Mouse (Mus musculus): Measurements from ENCODE around the gene Ndst2. TPM values are rescaled to one million over a fixed set of nuclear protein-coding genes. Genes with fewer than 3 reads are reported as not detected.

Gene Ndst2
- polyA plus RNA-seq, 2 experiments: 13.2 to 22.8 TPM

DNA sequence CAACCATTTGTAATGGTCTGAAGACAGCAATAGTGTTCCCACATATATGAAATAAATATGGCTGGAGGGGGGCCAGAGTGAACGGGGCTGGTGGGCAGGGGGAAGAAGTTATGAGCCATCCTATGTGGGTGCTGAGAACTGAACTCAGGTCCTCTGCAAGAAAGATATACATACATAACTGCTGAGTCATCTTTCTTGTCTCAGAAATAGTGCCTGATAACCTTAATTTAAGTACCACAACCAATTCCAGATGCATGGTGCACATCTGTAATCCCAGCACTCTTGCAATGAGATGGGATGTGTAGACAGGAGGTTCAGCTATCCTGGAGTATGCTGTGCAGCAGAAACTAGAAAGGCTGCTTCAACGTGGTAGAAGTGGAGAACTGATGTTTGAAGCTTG, 52.6 kb downstream of the Ndst2 start:
- Histone ChIP-seq H3K36me3 (replicated peaks; ENCODE audit: control insufficient read depth, insufficient read depth, low read depth) (peaks cover 95% of the 10 kb centered on the region), H3K4me2 (ENCODE audit: low read depth) (no peak overlapping the region), H3K27ac (no peak overlapping the region), H3K4me1 (replicated peaks; ENCODE audit: control insufficient read depth in 2 of 2, insufficient read depth in 2 of 2, low read length in 1 of 2) (0 out of 4 replicates have a peak, but pooled peaks cover 0 to 2% of the 10 kb centered on the region in 2 experiments), H3K9me3 (ENCODE audit: control insufficient read depth, low read length) (no peaks in the 10 kb centered on the region), H3K9ac (replicated peaks) (no peak overlapping the region), H3K4me3 (ENCODE audit: insufficient read depth in 1 of 2, low read depth in 2 of 2, low read length in 2 of 2) (no peak overlapping the region), H3K27me3 (ENCODE audit: control insufficient read depth, insufficient read depth, low read length) (no peaks in the 10 kb centered on the region)
- no peak for ATAC-seq (ENCODE audit: insufficient read depth)
- no peak for DNase-seq (ENCODE audit: low read depth in 3 of 3, low spot score in 3 of 3)
- TF ChIP-seq CTCF (IDR thresholded peaks at IDR 0.05; ENCODE audit: low read depth) (no peak), EP300 (IDR thresholded peaks at IDR 0.05; ENCODE audit: low read depth) (no peak)
- WGBS (ENCODE audit: insufficient replicate concordance): 79% methylated on average over 2 of the region's 2 CpGs

GRCm38 (mm10) chr14:20677906-20678305, 56.5 kb downstream of the Ndst2 start:
- WGBS (ENCODE audit: insufficient replicate concordance): 76% methylated on average over 4 of the region's 4 CpGs
- no peak overlapping the region for H3K4me3 ChIP-seq (ENCODE audit: insufficient read depth in 1 of 2, low read depth in 2 of 2, low read length in 2 of 2)

DNA sequence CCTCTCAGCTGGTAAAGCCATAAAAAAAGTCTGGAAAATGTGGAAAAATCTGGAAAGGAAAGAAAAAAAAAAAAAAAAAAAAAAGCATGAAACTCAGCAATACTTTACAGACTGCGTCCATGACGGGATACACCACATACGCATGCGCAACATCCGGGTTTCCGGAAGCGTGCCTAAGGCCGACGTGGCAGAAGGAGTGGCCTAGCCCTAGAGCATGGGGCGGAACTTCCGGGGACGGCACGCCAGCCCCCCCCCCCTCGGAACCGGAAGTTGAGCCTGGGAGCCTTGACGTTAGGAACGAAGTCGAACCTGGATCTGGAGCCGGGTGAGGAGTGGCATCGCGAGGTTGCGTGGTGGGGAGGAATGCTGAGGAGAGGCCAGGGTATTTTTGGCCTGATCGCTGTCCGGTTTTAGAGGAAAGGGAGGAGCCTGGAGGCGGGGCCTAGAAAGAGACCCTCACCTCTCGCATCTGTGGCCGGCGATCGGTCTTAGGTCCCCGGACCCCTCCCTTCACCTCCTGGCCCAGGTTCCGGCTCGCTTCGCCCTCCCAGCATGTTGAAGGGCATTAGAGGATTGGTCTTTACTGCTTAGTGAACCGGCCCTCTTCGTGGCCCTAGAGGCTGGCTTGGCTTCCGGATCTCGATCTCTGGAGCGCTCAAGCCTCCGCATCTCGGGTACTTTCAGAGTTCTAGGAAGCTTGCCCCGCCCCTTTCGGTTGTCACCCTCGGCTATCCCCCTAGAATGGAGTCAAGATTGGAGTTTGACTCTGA, 60.1 kb downstream of the Ndst2 start, which contains the start of gene Sec24c:
Gene Sec24c (plus strand): TSS at position 245 of the 770 bp plus-strand sequence.
- H3K4me1 ChIP-seq (replicated peaks; ENCODE audit: control insufficient read depth in 2 of 2, insufficient read depth in 2 of 2, low read length in 1 of 2): peaks cover 8 to 9% of the 10 kb centered on the region in 2 experiments; a peak in 3 of 4 replicates
- peak within 1 kb of the TSS; percentile 59 for H3K27ac ChIP-seq
- H3K9me3 ChIP-seq (ENCODE audit: control insufficient read depth, low read length): no peaks in the 10 kb centered on the region
- ATAC-seq (ENCODE audit: insufficient read depth) (peak; percentile 95), DNase-seq (ENCODE audit: low read depth in 3 of 3, low spot score in 3 of 3) (peak; percentile 98)
- no peaks in the 10 kb centered on the region for H3K27me3 ChIP-seq (ENCODE audit: control insufficient read depth, insufficient read depth, low read length)
- TF ChIP-seq CTCF (IDR thresholded peaks at IDR 0.05; ENCODE audit: low read depth) (no peak), EP300 (IDR thresholded peaks at IDR 0.05; ENCODE audit: low read depth) (no peak)
- peak within 1 kb of the TSS; percentile 79 for H3K9ac ChIP-seq (replicated peaks)
- peaks cover 31% of the 10 kb centered on the region for H3K36me3 ChIP-seq (replicated peaks; ENCODE audit: control insufficient read depth, insufficient read depth, low read depth)
- H3K4me3 ChIP-seq (ENCODE audit: insufficient read depth in 1 of 2, low read depth in 2 of 2, low read length in 2 of 2): peak within 1 kb of the TSS; percentile 75 to 99
- whole genome bisulfite sequencing (ENCODE audit: insufficient replicate concordance): under 1% methylated on average over 43 of the region's 43 CpGs
- H3K4me2 ChIP-seq (ENCODE audit: low read depth): peak within 1 kb of the TSS; percentile 97

More at GRCm38 (mm10) chr14:20677906-20678305, 56.5 kb downstream of the Ndst2 start:
- no peak for DNase-seq (ENCODE audit: low read depth in 3 of 3, low spot score in 3 of 3)
- Histone ChIP-seq H3K9ac (replicated peaks) (no peak overlapping the region), H3K4me2 (ENCODE audit: low read depth) (no peak overlapping the region), H3K9me3 (ENCODE audit: control insufficient read depth, low read length) (no peaks in the 10 kb centered on the region), H3K36me3 (replicated peaks; ENCODE audit: control insufficient read depth, insufficient read depth, low read depth) (peaks cover 66% of the 10 kb centered on the region), H3K27ac (no peak overlapping the region), H3K4me1 (replicated peaks; ENCODE audit: control insufficient read depth in 2 of 2, insufficient read depth in 2 of 2, low read length in 1 of 2) (peaks cover 8 to 11% of the 10 kb centered on the region in 2 experiments; a peak in 3 of 4 replicates), H3K27me3 (ENCODE audit: control insufficient read depth, insufficient read depth, low read length) (no peaks in the 10 kb centered on the region)
- no peak for TF ChIP-seq EP300 (IDR thresholded peaks at IDR 0.05; ENCODE audit: low read depth)
- TF ChIP-seq CTCF (IDR thresholded peaks at IDR 0.05; ENCODE audit: low read depth): no peak
- ATAC-seq (ENCODE audit: insufficient read depth): no peak

DNA sequence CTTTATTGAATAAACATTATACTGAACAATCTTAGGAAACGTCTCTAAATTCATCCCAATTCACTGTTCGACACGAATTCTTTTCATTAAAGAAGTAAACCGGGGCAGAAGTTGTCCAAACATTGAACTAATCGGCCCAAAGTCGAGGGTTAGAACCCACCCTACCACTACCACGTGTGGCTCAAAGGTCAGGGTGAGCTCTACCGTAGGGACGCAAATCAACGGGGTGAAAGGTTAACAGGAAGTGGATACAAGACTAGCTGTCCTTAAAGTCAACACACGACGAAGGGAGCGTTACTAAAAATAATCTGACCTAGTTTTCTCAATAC, 60.7 kb downstream of the Ndst2 start:
- peak; percentile 66 for ATAC-seq (ENCODE audit: insufficient read depth)
- no peaks in the 10 kb centered on the region for H3K9me3 ChIP-seq (ENCODE audit: control insufficient read depth, low read length)
- peak overlapping the region; percentile 67 to 75 for H3K4me3 ChIP-seq (ENCODE audit: insufficient read depth in 1 of 2, low read depth in 2 of 2, low read length in 2 of 2)
- peak overlapping the region; percentile 86 for H3K4me2 ChIP-seq (ENCODE audit: low read depth)
- no peaks in the 10 kb centered on the region for H3K27me3 ChIP-seq (ENCODE audit: control insufficient read depth, insufficient read depth, low read length)
- peak overlapping the region; percentile 59 for H3K27ac ChIP-seq
- DNase-seq (ENCODE audit: low read depth in 3 of 3, low spot score in 3 of 3): peak in 1 of 3 experiments; percentile 58
- WGBS (ENCODE audit: insufficient replicate concordance): 7% methylated on average over 13 of the region's 13 CpGs
- H3K36me3 ChIP-seq (replicated peaks; ENCODE audit: control insufficient read depth, insufficient read depth, low read depth): peaks cover 26% of the 10 kb centered on the region
- TF ChIP-seq CTCF (IDR thresholded peaks at IDR 0.05; ENCODE audit: low read depth): no peak
- TF ChIP-seq EP300 (IDR thresholded peaks at IDR 0.05; ENCODE audit: low read depth): no peak
- H3K4me1 ChIP-seq (replicated peaks; ENCODE audit: control insufficient read depth in 2 of 2, insufficient read depth in 2 of 2, low read length in 1 of 2): peaks cover 8 to 9% of the 10 kb centered on the region in 2 experiments; a peak in 3 of 4 replicates
- peak overlapping the region; percentile 46 for H3K9ac ChIP-seq (replicated peaks)

Small RNA genes lying within 50 kb of the gene (microRNA-seq; reads per million reads assigned to microRNA genes)
- gene Mir6946: 2.1 reads per million

Other genes starting within 250 kb of the Ndst2 start
- gene Mss51, start 237.7 kb downstream of the Ndst2 start, polyA plus RNA-seq (2012; rRNA removed): 1.1 and 1.6 TPM in 2 replicates
- 0.29 and 0.67 TPM in 2 replicates for gene Mss51, start 237.7 kb downstream of the Ndst2 start, polyA plus RNA-seq (2014; fragmentation: Nextera tagmentation; extraction: Ambion mirVana)
- gene Ppp3cb, start 188.0 kb downstream of the Ndst2 start, polyA plus RNA-seq (2012; rRNA removed): 18.0 and 22.7 TPM in 2 replicates
- 21.6 and 24.8 TPM in 2 replicates for gene Ppp3cb, start 188.0 kb downstream of the Ndst2 start, polyA plus RNA-seq (2014; fragmentation: Nextera tagmentation; extraction: Ambion mirVana)
- 1.2 and 1.3 TPM in 2 replicates for gene Usp54, start 93.5 kb downstream of the Ndst2 start, polyA plus RNA-seq (2012; rRNA removed)
- gene Usp54, start 93.5 kb downstream of the Ndst2 start, polyA plus RNA-seq (2014; fragmentation: Nextera tagmentation; extraction: Ambion mirVana): 1.1 and 1.2 TPM in 2 replicates
- gene Myoz1, start 78.0 kb downstream of the Ndst2 start, polyA plus RNA-seq (2012; rRNA removed): 0.04 and 0.10 TPM in 2 replicates
- gene Myoz1, start 78.0 kb downstream of the Ndst2 start, polyA plus RNA-seq (2014; fragmentation: Nextera tagmentation; extraction: Ambion mirVana): 0.14 TPM in 1 of 2 replicates, not detected in the other
- 0.02 TPM in 2 replicates for gene Synpo2l, start 66.2 kb downstream of the Ndst2 start, polyA plus RNA-seq (2012; rRNA removed)
- 0.09 TPM in 1 of 2 replicates, not detected in the other for gene Synpo2l, start 66.2 kb downstream of the Ndst2 start, polyA plus RNA-seq (2014; fragmentation: Nextera tagmentation; extraction: Ambion mirVana)
- 36.4 and 37.1 TPM in 2 replicates for gene Sec24c, start 60.3 kb downstream of the Ndst2 start, polyA plus RNA-seq (2012; rRNA removed)
- gene Sec24c, start 60.3 kb downstream of the Ndst2 start, polyA plus RNA-seq (2014; fragmentation: Nextera tagmentation; extraction: Ambion mirVana): 28.4 and 33.8 TPM in 2 replicates
- 2.8 and 3.3 TPM in 2 replicates for gene Fut11, start 39.6 kb downstream of the Ndst2 start, polyA plus RNA-seq (2012; rRNA removed)
- gene Fut11, start 39.6 kb downstream of the Ndst2 start, polyA plus RNA-seq (2014; fragmentation: Nextera tagmentation; extraction: Ambion mirVana): 4.3 and 5.7 TPM in 2 replicates
- gene Chchd1, start 31.6 kb downstream of the Ndst2 start, polyA plus RNA-seq (2012; rRNA removed): 49.6 and 58.8 TPM in 2 replicates
- gene Chchd1, start 31.6 kb downstream of the Ndst2 start, polyA plus RNA-seq (2014; fragmentation: Nextera tagmentation; extraction: Ambion mirVana): 127 and 138 TPM in 2 replicates
- 16.8 and 20.8 TPM in 2 replicates for gene Zswim8, start 27.0 kb downstream of the Ndst2 start, polyA plus RNA-seq (2012; rRNA removed)
- 3.1 and 4.0 TPM in 2 replicates for gene Zswim8, start 27.0 kb downstream of the Ndst2 start, polyA plus RNA-seq (2014; fragmentation: Nextera tagmentation; extraction: Ambion mirVana)
- 4.5 and 5.4 TPM in 2 replicates for gene Camk2g, start 59.5 kb upstream of the Ndst2 start, polyA plus RNA-seq (2012; rRNA removed)
- gene Camk2g, start 59.5 kb upstream of the Ndst2 start, polyA plus RNA-seq (2014; fragmentation: Nextera tagmentation; extraction: Ambion mirVana): 3.9 and 7.2 TPM in 2 replicates
- 0.74 and 1.3 TPM in 2 replicates for gene Plau, start 102.1 kb upstream of the Ndst2 start, polyA plus RNA-seq (2012; rRNA removed)
- 0.43 and 0.57 TPM in 2 replicates for gene Plau, start 102.1 kb upstream of the Ndst2 start, polyA plus RNA-seq (2014; fragmentation: Nextera tagmentation; extraction: Ambion mirVana)
- gene Vcl, start 194.8 kb upstream of the Ndst2 start, polyA plus RNA-seq (2012; rRNA removed): 13.8 and 16.5 TPM in 2 replicates
- 17.1 and 21.7 TPM in 2 replicates for gene Vcl, start 194.8 kb upstream of the Ndst2 start, polyA plus RNA-seq (2014; fragmentation: Nextera tagmentation; extraction: Ambion mirVana)

Data from liver, embryonic 14.5 days (tissue).